Mouse (Mus musculus): ENCODE data around the gene Chst8.
A peak's percentile ranks its signal among the peaks of the same experiment; 100 is the strongest.

Chst8 gene

DNA sequence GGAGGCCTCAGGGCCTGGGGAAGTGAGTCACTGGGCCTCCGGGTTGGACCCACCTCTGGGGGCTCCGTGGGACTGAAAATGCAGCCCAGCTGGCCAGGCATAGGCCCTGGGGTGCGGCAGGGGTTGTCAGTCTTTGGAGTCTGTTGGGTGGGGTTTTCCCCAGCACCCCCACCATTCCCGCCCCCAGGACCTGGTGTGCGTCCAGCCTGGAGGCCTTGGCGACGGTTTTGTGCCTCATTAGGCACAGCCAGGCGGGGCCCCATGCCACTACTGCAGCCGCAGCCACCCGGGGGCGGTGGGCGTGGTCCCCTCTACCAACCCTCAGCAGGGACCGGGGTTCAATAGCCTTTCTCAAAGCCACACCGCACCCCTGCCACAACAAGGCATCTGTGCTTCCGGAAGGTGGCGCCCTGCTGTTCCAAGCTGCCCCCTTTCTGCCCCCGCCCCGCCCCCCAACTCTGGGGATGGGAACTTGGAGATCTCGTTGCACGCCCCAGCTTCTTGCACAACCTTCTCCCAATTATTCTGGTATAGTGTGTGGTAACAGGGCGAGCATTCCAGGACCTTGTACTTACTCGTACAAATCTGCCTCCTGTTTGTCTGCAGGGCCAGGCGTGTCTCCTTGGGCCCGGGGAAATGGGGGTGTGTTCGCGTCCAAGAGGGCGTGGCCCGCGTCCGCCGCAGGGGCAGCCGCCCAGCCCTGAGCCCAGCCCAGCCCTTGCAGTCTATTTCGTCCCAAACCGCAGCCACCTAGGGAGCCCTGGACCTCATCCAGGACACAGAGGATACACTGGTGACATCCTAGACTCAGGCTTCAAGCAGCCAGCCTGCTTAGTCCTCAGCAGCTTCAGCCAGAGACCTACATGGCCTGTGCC lies 182.1 kb downstream of the Chst8 start:
- peak; percentile 24 to 30 for DNase-seq (ENCODE audit: low spot score in 2 of 2)

- DNase-seq (ENCODE audit: low spot score in 2 of 2), result no peak
Observed at GRCm38 (mm10) chr7:34629702-34630210, 182.8 kb downstream of the Chst8 start.
